Mouse (Mus musculus) heart, postnatal 36 days (tissue): ENCODE results near the gene Gm29094. TPM values are rescaled to one million over a fixed set of nuclear protein-coding genes. Genes with fewer than 3 reads are reported as not detected.
"Not testable (repeated sequence)": the region's sequence is repeated elsewhere in the genome, so short reads cannot be mapped to it uniquely, and the experiment has no call there.

Source experiments
- DNase-seq, 2 experiments: peaks; one replicate each; pipeline ENCODE4 v3.0.0; 2021 to 2022
- intact Hi-C: fragments of 180-260 bp; cut with DNase I; formaldehyde crosslinking; loops from one replicate; pipeline ENCODE4 v1.15.1; 2025
- total RNA-seq, 2 experiments: library from RNA; stranded (reverse); gene quantifications; 2 replicates each; pipeline ENCODE4 v1.2.3; 2021

Gene Gm29094
- total RNA-seq, 2 experiments from 2014 or later: not detected

- intact Hi-C loops, DNase-seq: not testable (repeated sequence)
These were observed 39.9 kb downstream of the Gm29094 start for GRCm38 (mm10) chr9:89238976-89239505.

GRCm38 (mm10) chr9:89240516-89241019, 41.4 kb downstream of the Gm29094 start:
- intact Hi-C loops, DNase-seq: not testable (repeated sequence)

GRCm38 (mm10) chr9:89253400-89253799, 54.2 kb downstream of the Gm29094 start:
- intact Hi-C loops: no loop called here
- no peak for DNase-seq

- DNase-seq: no peak
- intact Hi-C loops: no loop called here
These were observed 57.6 kb downstream of the Gm29094 start for GRCm38 (mm10) chr9:89256556-89257335.

GRCm38 (mm10) chr9:89263968-89264367, 64.8 kb downstream of the Gm29094 start:
- intact Hi-C loops: no loop called here
- no peak for DNase-seq

- intact Hi-C loops: no loop called here
- no peak for DNase-seq
These were observed 65.4 kb downstream of the Gm29094 start for GRCm38 (mm10) chr9:89264571-89264970.

Other genes with a start within 250 kb of the Gm29094 start
- under 1 TPM in 1 of 2 experiments, not detected in 1; 0.54 TPM for gene Bcl2a1a, start 242.5 kb upstream of the Gm29094 start, total RNA-seq
- gene Trim43b, start 106.5 kb upstream of the Gm29094 start, total RNA-seq: under 1 TPM in 1 of 2 experiments, not detected in 1; 0.22 TPM
- gene Bcl2a1b, start 170 bp upstream of the Gm29094 start, total RNA-seq: 1 to 10 TPM in 1 of 2 experiments, not detected in 1; 1.2 TPM
- 10 to 100 TPM; 18.9 to 22.8 TPM for gene Mthfs, start 11.3 kb downstream of the Gm29094 start, total RNA-seq